Comparison of ENCODE assay signal across 7 mouse cellular contexts in the genomic region with DNA sequence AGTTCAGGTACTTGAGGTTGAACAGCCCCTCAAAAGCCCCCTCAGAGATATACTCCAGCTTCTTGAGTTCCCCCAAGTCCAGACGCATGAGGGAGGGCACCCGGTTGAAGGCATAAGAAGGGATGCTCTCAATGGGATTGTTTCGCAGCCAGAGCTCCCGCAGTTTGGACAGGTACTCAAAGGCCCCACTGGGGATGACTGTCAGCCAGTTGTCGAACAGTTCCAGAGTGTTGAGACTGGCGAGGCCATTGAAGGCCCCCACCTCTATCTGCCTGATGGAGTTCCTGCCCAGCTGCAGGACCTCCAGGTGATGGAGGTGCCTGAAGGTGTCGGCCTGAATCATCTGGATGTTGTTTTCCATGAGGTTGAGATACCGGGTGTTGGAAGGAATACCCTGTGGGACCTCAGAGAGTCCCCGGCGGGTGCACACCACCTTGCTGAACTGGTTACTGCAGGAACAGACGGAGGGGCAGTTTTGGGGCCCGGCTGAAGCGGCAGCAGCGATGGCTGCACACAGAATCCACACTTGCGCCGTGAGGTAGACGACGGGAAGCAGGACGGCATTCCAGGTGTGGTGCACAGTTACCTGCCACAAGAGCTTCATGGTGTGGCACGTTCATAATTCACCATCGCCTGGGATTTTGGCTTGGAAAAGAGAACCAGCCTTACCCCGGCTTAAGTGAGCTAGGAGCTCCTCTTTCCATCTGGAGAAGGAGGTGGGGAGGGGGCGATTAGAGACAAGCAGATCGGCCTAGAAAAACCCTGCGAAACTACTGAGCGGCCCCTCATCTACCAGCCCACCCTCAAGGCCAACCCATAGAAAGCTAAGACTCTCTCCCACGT. TPM values are rescaled to one million over a fixed set of nuclear protein-coding genes. Genes with fewer than 3 reads are reported as not detected.
DNase-seq lines count a peak whose midpoint lies in the region; ATAC-seq lines count a peak whose summit lies in the region.

A gene (minus strand): TSS at position 737 of the 843 bp plus-strand sequence.

- peaks cover 48% of the 10 kb centered on the region for H3K27me3 ChIP-seq in embryonic facial prominence, embryonic 13.5 days
- H3K27me3 ChIP-seq in hindbrain, embryonic 14.5 days (ENCODE audit: control insufficient read depth, insufficient read depth, low read length) = no peaks in the 10 kb centered on the region
- H3K27me3 ChIP-seq in liver, embryonic 16.5 days (ENCODE audit: control insufficient read depth, insufficient read depth, low read depth, low read length) = peaks cover 34% of the 10 kb centered on the region

- H3K4me1 ChIP-seq in embryonic facial prominence, embryonic 13.5 days = peaks cover 32% of the 10 kb centered on the region
- peaks cover 56% of the 10 kb centered on the region for H3K4me1 ChIP-seq in hindbrain, embryonic 14.5 days (replicated peaks; ENCODE audit: control insufficient read depth, insufficient read depth, low read length)
- peaks cover 8% of the 10 kb centered on the region for H3K4me1 ChIP-seq in liver, embryonic 16.5 days (ENCODE audit: control insufficient read depth, low read depth, low read length)

- peak within 1 kb of the TSS; percentile 100 for H3K4me2 ChIP-seq in embryonic facial prominence, embryonic 13.5 days
- H3K4me2 ChIP-seq in hindbrain, embryonic 14.5 days (replicated peaks) = peak within 1 kb of the TSS; percentile 91
- peak within 1 kb of the TSS; percentile 82 for H3K4me2 ChIP-seq in liver, embryonic 16.5 days (ENCODE audit: low read depth, low read length)

- no peaks in the 10 kb centered on the region for H3K9me3 ChIP-seq in embryonic facial prominence, embryonic 13.5 days
- H3K9me3 ChIP-seq in hindbrain, embryonic 14.5 days (ENCODE audit: control insufficient read depth, low read length) = no peaks in the 10 kb centered on the region
- H3K9me3 ChIP-seq in liver, embryonic 16.5 days (replicated peaks; ENCODE audit: control insufficient read depth, low read length) = no peaks in the 10 kb centered on the region

- DNase-seq in left cerebral cortex, adult 18-20 months (ENCODE audit: low spot score in 2 of 2) = no peak
- no peak for DNase-seq in left cerebral cortex, adult 9 months (ENCODE audit: low spot score in 2 of 2)
- no peak for DNase-seq in hindbrain, embryonic 14.5 days (ENCODE audit: low spot score)
- no peak for DNase-seq in B cell, adult 2 months
- DNase-seq in kidney, adult 9 months = no peak

- H3K27ac ChIP-seq in embryonic facial prominence, embryonic 13.5 days = no peak within 1 kb of the TSS
- H3K27ac ChIP-seq in hindbrain, embryonic 14.5 days = peak within 1 kb of the TSS; percentile 97
- no peak within 1 kb of the TSS for H3K27ac ChIP-seq in liver, embryonic 16.5 days (ENCODE audit: low read length)

- ATAC-seq in embryonic facial prominence, embryonic 13.5 days (ENCODE audit: insufficient number of reproducible peaks, insufficient read depth, low FRiP score, low TSS enrichment, low read depth) = no peak
- no peak for ATAC-seq in hindbrain, embryonic 14.5 days (ENCODE audit: low FRiP score)
- ATAC-seq in liver, embryonic 16.5 days (ENCODE audit: low read depth) = no peak

- 30% methylated on average over 27 of the region's 27 CpGs for WGBS in embryonic facial prominence, embryonic 13.5 days
- WGBS in hindbrain, embryonic 14.5 days = 18% methylated on average over 27 of the region's 27 CpGs
- WGBS in liver, embryonic 16.5 days (ENCODE audit: insufficient replicate concordance) = 48% methylated on average over 27 of the region's 27 CpGs

- H3K36me3 ChIP-seq in embryonic facial prominence, embryonic 13.5 days = no peaks in the 10 kb centered on the region
- peaks cover 8% of the 10 kb centered on the region; the same call in 1 of the 2 replicates for H3K36me3 ChIP-seq in hindbrain, embryonic 14.5 days (replicated peaks; ENCODE audit: control insufficient read depth, insufficient read depth)
- H3K36me3 ChIP-seq in liver, embryonic 16.5 days (ENCODE audit: control insufficient read depth, insufficient read depth) = no peaks in the 10 kb centered on the region

- peak within 1 kb of the TSS; percentile 68 for H3K4me3 ChIP-seq in embryonic facial prominence, embryonic 13.5 days
- H3K4me3 ChIP-seq in hindbrain, embryonic 14.5 days (replicated peaks; ENCODE audit: low read length) = peak within 1 kb of the TSS; percentile 92
- H3K4me3 ChIP-seq in liver, embryonic 16.5 days (ENCODE audit: low read depth, low read length) = peak within 1 kb of the TSS; percentile 57

- peak within 1 kb of the TSS; percentile 75 for H3K9ac ChIP-seq in embryonic facial prominence, embryonic 13.5 days
- H3K9ac ChIP-seq in hindbrain, embryonic 14.5 days = peak within 1 kb of the TSS; percentile 97
- peak within 1 kb of the TSS; percentile 33 for H3K9ac ChIP-seq in liver, embryonic 16.5 days (ENCODE audit: low read depth, low read length)

RNA-seq across cellular contexts. Expression of the gene that starts here (rescaled TPM):
- total RNA-seq in left cerebral cortex, adult 18-20 months (2021) = 100 to 1,000 TPM; 108 to 117 TPM
- 1.2 and 1.3 TPM in 2 replicates for polyA plus RNA-seq in embryonic facial prominence, embryonic 13.5 days (2015; fragmentation: Nextera tagmentation; extraction: Ambion mirVana)
- polyA plus RNA-seq in hindbrain, embryonic 14.5 days (2014; fragmentation: Nextera tagmentation; extraction: Ambion mirVana) = 9.6 and 10.4 TPM in 2 replicates
- polyA plus RNA-seq in liver, embryonic 16.5 days (2015; fragmentation: Nextera tagmentation; extraction: Ambion mirVana) = 0.08 and 0.11 TPM in 2 replicates

Comparison
In these comparisons a context has a peak if more than half of its experiments do, and no peak if none do; other contexts are left out.
1. H3K9ac ChIP-seq: peak in every context shown above with its lines; median percentile 97 in hindbrain, embryonic 14.5 days; 75 in embryonic facial prominence, embryonic 13.5 days; 33 in liver, embryonic 16.5 days.